Mouse (Mus musculus) heart, postnatal 4 days (tissue): ENCODE results near the gene Elmo1. TPM values are rescaled to one million over a fixed set of nuclear protein-coding genes. Genes with fewer than 3 reads are reported as not detected.

ENCODE experiments used
- DNase-seq: peaks from one replicate; pipeline ENCODE4 v3.0.0; 2021
- total RNA-seq, 2 experiments: library from RNA; stranded (reverse); gene quantifications; 2 replicates each; pipeline ENCODE4 v1.2.3; 2021

Gene Elmo1
- total RNA-seq, 2 experiments from 2014 or later: 21.1 to 22.4 TPM

DNA sequence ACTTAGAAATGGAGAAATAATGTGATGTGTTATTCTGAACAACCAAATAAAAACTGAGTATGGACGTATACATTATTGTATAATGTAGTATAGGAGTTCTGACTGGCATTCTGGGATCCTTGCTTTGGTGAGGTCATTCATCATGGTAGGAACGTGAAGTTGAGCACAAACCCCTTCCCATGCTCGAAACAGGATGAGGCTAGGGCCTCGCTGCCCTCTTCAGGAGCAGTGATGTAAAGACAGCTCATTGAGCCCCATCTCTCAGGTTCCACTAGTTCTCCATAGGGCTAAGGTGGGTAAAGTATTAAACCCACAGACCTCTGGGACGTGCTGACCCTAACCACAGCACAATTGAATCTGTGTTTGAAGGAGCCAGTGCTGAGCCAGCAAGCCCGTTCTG, 182.2 kb downstream of the Elmo1 start:
- DNase-seq: peak; percentile 46

GRCm38 (mm10) chr13:20279889-20280288, 189.5 kb downstream of the Elmo1 start:
- no peak for DNase-seq

DNA sequence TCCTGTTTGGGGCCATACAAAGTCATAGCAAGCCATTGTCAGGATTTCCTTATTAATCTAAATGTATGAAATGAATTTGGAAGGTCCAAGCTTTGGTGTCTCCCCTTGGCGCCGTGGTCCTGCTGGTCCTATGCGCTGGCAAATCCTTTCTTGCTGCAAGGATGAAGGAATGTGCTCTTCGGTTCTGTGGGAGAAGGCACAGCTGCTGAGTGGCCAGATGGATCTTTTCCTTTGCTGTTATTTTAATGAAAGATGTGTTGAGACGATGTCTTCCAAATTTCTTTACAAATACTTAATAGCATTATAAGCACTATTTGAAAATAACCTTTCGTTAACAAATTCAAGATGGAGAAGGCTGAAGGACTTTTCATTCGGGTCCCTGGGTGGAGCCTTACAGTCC, 193.5 kb downstream of the Elmo1 start:
- DNase-seq: no peak

- DNase-seq: no peak
These were observed 196.3 kb downstream of the Elmo1 start for GRCm38 (mm10) chr13:20286680-20287079.

- DNase-seq: peak; percentile 46
These were observed 198.0 kb downstream of the Elmo1 start for GRCm38 (mm10) chr13:20288393-20288792.

GRCm38 (mm10) chr13:20290412-20290811, 200.0 kb downstream of the Elmo1 start:
- DNase-seq: no peak

- DNase-seq: peak; percentile 57
These were observed 202.0 kb downstream of the Elmo1 start for GRCm38 (mm10) chr13:20292348-20292747.

DNA sequence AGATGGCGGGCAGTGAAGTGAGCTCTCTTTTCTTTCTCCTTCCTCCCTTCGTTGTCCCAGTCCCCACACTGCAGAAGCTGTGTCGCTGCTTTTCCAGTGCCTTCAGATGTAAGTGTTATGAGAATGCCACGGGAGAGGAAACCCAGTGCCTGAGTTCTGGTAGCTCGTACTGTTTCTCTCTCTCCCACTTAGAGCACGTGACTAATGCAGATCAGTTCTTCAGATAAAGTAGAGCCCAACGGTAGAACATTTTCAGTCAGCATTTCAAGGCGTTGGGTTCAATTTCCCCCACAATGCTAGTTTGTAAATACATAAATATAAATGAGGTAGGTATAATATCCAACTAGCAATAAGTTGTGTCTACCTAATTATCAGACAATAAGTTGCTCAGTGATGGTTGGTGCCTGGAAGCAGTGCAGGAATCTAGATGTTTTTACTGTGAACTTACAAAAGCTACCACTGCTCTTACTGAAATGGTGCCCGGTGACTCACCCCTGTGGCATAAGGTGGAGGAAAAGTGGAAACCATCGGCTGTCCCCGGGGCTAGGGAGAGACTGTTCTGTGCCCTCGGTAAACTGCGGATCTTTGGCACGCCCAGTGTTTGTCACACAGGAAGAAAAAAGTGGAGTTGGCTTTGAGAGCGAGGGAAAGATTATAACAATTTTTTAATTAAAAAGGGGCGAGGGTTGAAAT, 205.0 kb downstream of the Elmo1 start:
- DNase-seq: no peak

DNA sequence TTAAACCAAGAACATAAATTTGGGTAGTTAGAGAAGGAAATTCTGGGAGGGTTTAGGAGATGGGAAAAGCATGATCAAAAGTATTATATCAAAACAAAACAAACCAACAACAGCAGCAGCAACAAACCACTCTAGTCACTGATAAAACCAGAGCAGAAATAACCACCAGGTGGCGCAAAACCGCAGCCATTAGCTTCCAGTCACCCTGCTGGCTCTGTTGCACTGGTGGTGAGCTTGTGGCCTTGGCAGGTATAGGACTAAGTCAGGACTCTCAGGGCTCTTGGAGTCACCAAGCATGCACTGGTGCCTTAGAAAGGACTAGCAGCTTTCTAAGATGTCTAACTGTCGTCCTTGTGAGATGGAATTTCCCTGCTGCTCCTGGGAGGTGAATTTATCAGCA, 207.4 kb downstream of the Elmo1 start:
- peak; percentile 74 for DNase-seq

- DNase-seq: peak; percentile 20
These were observed 209.0 kb downstream of the Elmo1 start for GRCm38 (mm10) chr13:20299424-20299823.

DNA sequence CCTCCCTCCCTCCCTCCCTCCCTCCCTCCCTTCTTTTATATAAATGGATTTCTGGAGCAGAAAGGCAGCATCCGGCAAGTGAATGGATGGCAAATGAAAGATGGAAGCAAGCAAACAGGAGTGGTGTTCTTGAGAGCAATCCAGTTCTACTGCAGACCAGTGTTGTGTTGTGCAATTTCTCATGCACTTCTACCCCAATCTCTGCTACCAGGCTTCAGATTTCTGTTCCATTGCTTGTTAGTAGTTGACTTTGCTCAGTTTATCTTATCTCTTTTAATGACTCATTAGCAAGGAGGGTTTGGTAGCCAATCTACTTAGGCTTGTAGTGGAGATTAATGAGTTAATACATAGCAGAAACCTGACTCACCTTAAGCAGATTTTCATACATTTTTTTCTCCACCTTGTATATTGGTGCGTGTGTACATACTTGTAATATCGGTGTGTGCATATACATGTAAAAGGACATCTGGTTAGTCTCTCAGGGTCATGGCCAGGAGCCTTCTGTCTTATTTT, 209.7 kb downstream of the Elmo1 start:
- DNase-seq: no peak

- DNase-seq: no peak
These were observed 210.2 kb downstream of the Elmo1 start for GRCm38 (mm10) chr13:20300626-20301025.

GRCm38 (mm10) chr13:20301760-20302159, 211.4 kb downstream of the Elmo1 start:
- DNase-seq: no peak

GRCm38 (mm10) chr13:20305621-20306020, 215.2 kb downstream of the Elmo1 start:
- no peak for DNase-seq

GRCm38 (mm10) chr13:20306180-20307177, 216.1 kb downstream of the Elmo1 start:
- peak; percentile 25 for DNase-seq

DNA sequence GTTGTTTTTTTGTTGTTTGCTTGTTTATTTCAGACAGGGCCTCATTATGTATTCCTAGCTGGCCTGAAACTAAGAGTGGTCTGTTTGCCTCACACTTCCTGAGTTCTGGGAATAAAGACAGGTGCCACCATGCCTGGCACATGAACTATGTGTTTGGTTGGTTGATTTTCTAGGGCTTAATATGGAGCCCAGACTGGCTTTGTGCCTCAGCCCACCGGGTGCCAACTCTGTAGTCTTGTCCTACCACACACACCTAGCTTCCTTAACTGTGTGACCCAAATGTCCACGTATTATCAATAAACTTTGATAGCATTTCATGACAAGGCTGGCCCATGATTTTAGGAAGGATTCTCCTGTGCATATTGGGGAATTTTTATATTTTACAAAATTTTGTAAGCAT, 217.0 kb downstream of the Elmo1 start:
- no peak for DNase-seq

DNA sequence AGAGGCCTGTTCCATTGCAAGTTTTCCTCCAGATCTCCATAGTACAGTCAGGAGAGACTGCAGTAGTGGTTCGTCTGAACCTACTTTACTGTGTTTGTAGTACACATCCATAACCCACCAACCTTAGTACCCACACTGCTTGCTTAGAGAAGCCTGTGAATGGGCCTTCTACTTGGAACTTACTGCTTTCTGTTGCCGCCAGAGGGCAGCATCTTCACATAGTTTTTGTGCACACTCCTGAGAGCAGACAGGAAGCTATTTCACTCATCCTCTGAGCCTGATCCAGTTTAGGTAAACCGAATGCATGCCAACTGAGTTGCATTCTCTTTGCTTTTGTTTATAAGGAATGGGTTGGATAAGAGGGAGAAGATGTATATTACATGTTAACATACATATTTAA, 221.2 kb downstream of the Elmo1 start:
- DNase-seq: peak; percentile 84

DNA sequence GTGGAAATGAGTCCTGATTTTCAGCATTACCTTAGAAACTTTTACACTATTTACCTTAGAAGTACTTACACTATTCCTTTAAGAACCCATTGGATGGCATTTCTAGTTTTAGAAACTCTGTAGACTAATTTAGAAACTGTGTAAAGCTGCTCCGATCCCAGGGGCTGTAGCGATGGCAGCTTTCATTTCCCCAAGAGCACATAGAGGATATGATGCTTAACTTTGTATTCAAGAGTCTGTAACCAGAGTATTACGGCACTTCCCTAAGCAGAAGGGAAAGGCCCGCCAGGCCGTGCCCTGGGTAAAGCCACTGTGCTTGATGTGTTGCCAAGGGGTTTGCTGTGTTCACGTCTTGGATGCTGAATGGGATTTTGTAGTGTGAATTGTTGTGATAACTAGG, 222.9 kb downstream of the Elmo1 start:
- DNase-seq: no peak

DNA sequence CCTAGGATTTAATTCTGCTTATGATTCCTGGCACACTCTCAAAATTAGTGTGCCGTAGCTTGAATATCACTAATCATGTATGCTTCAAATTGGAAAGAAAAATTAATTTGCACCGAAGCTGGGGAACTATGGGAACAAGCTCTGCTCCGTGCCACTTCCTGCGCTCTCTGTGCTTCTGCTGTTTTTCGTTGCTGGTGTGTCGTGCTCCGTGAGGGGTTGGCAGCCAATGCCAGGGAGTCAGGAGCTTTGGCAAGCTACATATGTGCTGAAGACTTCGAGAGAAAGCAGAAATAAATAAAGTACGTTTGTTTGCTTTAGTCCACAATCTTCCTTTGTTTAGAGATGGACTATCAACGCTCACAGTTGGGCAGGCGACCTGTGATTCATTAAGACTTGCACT, 225.7 kb downstream of the Elmo1 start:
- DNase-seq: no peak

DNA sequence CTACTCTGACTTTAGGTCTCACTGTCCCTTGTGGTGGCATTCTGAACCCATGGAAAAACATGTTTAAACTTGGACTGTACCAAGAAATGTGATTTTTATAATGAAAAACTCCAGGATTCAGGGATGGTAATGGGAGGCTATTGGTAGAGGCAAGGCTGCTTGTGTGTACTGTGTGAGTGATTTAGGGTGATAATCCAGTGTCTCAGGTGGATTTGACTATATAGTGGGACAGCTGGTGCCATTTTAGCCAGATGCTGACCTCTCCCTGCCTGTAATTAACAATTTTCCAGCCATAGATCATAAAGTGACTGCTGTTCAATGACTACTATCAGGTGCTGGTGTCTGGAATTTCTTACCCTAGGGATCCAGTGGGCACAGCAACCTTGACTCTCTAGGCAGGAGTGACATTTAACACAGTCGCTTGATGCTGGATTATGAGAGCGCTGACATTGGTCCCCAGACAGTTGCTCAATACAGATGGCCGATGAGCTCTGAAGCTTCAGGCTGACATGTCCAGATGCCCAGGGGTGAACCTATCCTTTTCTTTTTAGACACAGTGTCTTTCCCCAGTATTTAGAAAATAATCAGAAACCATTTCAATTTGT, 228.3 kb downstream of the Elmo1 start:
- DNase-seq: no peak

- DNase-seq: no peak
These were observed 229.8 kb downstream of the Elmo1 start for GRCm38 (mm10) chr13:20320232-20320631.

DNA sequence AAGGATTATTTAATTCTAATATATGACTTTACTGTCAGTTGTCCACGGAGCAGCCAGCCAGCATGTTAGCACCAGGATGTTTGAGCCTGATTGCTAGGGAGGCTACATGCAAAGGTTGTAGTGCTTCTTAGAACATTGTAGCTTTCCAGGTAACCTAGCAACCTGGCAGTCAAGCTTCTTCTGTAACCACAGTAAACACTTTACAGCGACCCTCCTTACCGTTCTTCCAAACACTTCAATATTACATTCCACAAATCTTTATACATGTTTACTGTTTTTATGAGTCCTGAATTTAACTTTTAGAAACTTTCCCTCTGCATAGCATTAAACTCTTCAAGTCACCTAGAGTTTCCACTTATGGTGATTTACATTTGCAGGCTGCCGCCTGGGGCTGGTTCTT, 233.1 kb downstream of the Elmo1 start:
- no peak for DNase-seq

DNA sequence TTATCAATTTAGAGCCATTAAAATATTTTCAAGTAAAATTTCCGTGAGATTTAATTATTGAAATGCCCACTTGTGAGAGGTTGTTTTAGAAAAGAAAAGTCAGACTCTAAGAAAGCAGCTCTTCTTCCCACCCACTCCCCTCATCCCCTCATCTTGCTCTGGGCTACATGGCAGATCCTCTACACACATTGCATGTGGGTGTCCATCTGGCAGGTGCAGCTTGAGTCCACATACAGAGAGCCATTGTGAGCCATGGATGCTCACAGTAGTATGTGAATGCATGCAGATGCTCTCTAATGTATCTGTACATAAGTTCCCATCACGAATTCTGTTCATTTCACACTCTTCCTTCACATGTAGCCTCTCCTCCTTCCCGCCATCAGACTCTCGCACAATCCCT, 236.7 kb downstream of the Elmo1 start:
- no peak for DNase-seq
